15 mouse cellular contexts compared by ENCODE assay signal in genomic region chr9:108121170-108121969, GRCm38 (mm10). TPM values are rescaled to one million over a fixed set of nuclear protein-coding genes. Genes with fewer than 3 reads are reported as not detected.
DNase-seq lines count a peak whose midpoint lies in the region; ATAC-seq and TF ChIP-seq lines count a peak whose summit lies in the region.
"Had no signal": no experiment of that assay in that cellular context is flagged by ENCODE, and none has a peak within 500 bp of the region (broad histone marks: within the 10 kb centered on the region; RNA-seq: fewer than 3 reads in every experiment).

No protein-coding gene starts in this region.

- ATAC-seq in CD4-positive, CD25-positive, alpha-beta regulatory T cell, adult 4 months, result no peak
- no peak for ATAC-seq in midbrain, embryonic 15.5 days (replicated peaks)
- ATAC-seq: forebrain, embryonic 16.5 days; liver, embryonic 12.5 days had no signal

- 85% methylated on average over 10 of the region's 10 CpGs for WGBS in midbrain, embryonic 15.5 days

- no peaks in the 10 kb centered on the region for H3K27me3 ChIP-seq in midbrain, embryonic 15.5 days (replicated peaks)
- H3K27me3 ChIP-seq: hindbrain, embryonic 13.5 days had no signal

- no peak for TF ChIP-seq POLR2A in bone marrow macrophage, adult 2 months (IDR thresholded peaks at IDR 0.05; ENCODE audit: borderline replicate concordance, low read depth, low read length)

- H3K4me2 ChIP-seq in midbrain, embryonic 15.5 days, result no peak overlapping the region
- H3K4me2 ChIP-seq: hindbrain, embryonic 13.5 days; liver, embryonic 12.5 days had no signal

- no peak overlapping the region for H3K4me3 ChIP-seq in bone marrow macrophage, adult 2 months (ENCODE audit: insufficient read depth, low read length)
- H3K4me3 ChIP-seq in midbrain, embryonic 15.5 days, result no peak overlapping the region
- H3K4me3 ChIP-seq: hindbrain, embryonic 13.5 days; limb, embryonic 10.5 days; liver, embryonic 12.5 days had no signal

- H3K4me1 ChIP-seq in bone marrow macrophage, adult 2 months (ENCODE audit: control insufficient read depth, insufficient read depth, low read length), result peaks cover 70% of the 10 kb centered on the region
- no peaks in the 10 kb centered on the region for H3K4me1 ChIP-seq in midbrain, embryonic 15.5 days
- H3K4me1 ChIP-seq: hindbrain, embryonic 13.5 days had no signal

- H3K9ac ChIP-seq in midbrain, embryonic 15.5 days, result no peak overlapping the region
- H3K9ac ChIP-seq: hindbrain, embryonic 13.5 days; liver, embryonic 12.5 days had no signal

- no peak for TF ChIP-seq CTCF in bone marrow macrophage, adult 2 months (IDR thresholded peaks at IDR 0.05; ENCODE audit: low read depth, low read length)

- peaks cover 13% of the 10 kb centered on the region for H3K36me3 ChIP-seq in midbrain, embryonic 15.5 days (replicated peaks)
- H3K36me3 ChIP-seq: limb, embryonic 10.5 days; liver, embryonic 12.5 days had no signal

- peak overlapping the region; percentile 98 for H3K27ac ChIP-seq in bone marrow macrophage, adult 2 months (ENCODE audit: insufficient read depth, low read depth, low read length)
- H3K27ac ChIP-seq in midbrain, embryonic 15.5 days, result no peak overlapping the region
- H3K27ac ChIP-seq: hindbrain, embryonic 13.5 days; limb, embryonic 10.5 days; liver, embryonic 12.5 days had no signal

- H3K9me3 ChIP-seq in midbrain, embryonic 15.5 days, result no peaks in the 10 kb centered on the region
- H3K9me3 ChIP-seq: hindbrain, embryonic 13.5 days; limb, embryonic 10.5 days; liver, embryonic 12.5 days had no signal

- DNase-seq in gastrocnemius, postnatal 25 days, result peak; percentile 41
- DNase-seq in gastrocnemius, adult 18-20 months (ENCODE audit: low spot score), result no peak
- DNase-seq in testis, postnatal 14 days (ENCODE audit: low spot score), result peak; percentile 64
- no peak for DNase-seq in testis, postnatal 10 days (ENCODE audit: low spot score)
- DNase-seq: kidney, adult 18-20 months; kidney, postnatal 36 days; layer of hippocampus, postnatal 36 days; thymus, postnatal 36 days had no signal

RNA-seq across cellular contexts. Expression of gene Apeh, which starts 27.0 kb away (rescaled TPM):
- total RNA-seq in gastrocnemius, postnatal 25 days (2021), result 10 to 100 TPM; 32.9 to 34.4 TPM
- total RNA-seq in gastrocnemius, adult 18-20 months (2021), result 10 to 100 TPM; 25.7 to 27.8 TPM
- polyA plus RNA-seq in bone marrow macrophage, adult 2 months (2012; ENCODE audit: insufficient read depth, insufficient read length, missing spikeins), result 52.2 and 52.7 TPM in 2 replicates
- polyA plus RNA-seq in CD4-positive, CD25-positive, alpha-beta regulatory T cell, adult 4 months (2017; shearing (Covaris generic)), result 10 to 100 TPM; 52.2 to 70.5 TPM
- 54.7 and 61.3 TPM in 2 replicates for polyA plus RNA-seq in midbrain, embryonic 15.5 days (2015; fragmentation: Nextera tagmentation; extraction: Ambion mirVana)

RNA-seq across cellular contexts. Expression of gene Rnf123, which starts 38.2 kb away (rescaled TPM):
- total RNA-seq in gastrocnemius, postnatal 25 days (2021), result 100 to 1,000 TPM; 163 to 169 TPM
- total RNA-seq in gastrocnemius, adult 18-20 months (2021), result 100 to 1,000 TPM; 134 to 139 TPM
- 23.5 and 24.9 TPM in 2 replicates for polyA plus RNA-seq in bone marrow macrophage, adult 2 months (2012; ENCODE audit: insufficient read depth, insufficient read length, missing spikeins)
- 10 to 100 TPM; 68.1 to 87.9 TPM for polyA plus RNA-seq in CD4-positive, CD25-positive, alpha-beta regulatory T cell, adult 4 months (2017; shearing (Covaris generic))
- 54.7 and 55.0 TPM in 2 replicates for polyA plus RNA-seq in midbrain, embryonic 15.5 days (2015; fragmentation: Nextera tagmentation; extraction: Ambion mirVana)

RNA-seq across cellular contexts. Expression of gene Mst1, which starts 41.1 kb away (rescaled TPM):
- not detected for total RNA-seq in gastrocnemius, postnatal 25 days (2021)
- total RNA-seq in gastrocnemius, adult 18-20 months (2021), result not detected
- not detected in 2 replicates for polyA plus RNA-seq in bone marrow macrophage, adult 2 months (2012; ENCODE audit: insufficient read depth, insufficient read length, missing spikeins)
- 1 to 10 TPM; 1.4 to 1.5 TPM for polyA plus RNA-seq in CD4-positive, CD25-positive, alpha-beta regulatory T cell, adult 4 months (2017; shearing (Covaris generic))
- not detected in 2 replicates for polyA plus RNA-seq in midbrain, embryonic 15.5 days (2015; fragmentation: Nextera tagmentation; extraction: Ambion mirVana)
- total RNA-seq: layer of hippocampus, postnatal 36 days had no signal
- polyA plus RNA-seq: forebrain, embryonic 16.5 days; hindbrain, embryonic 13.5 days had no signal

Comparison
In these comparisons a context has a peak if more than half of its experiments do, and no peak if none do; other contexts are left out.
1. DNase-seq: peak in gastrocnemius, postnatal 25 days (single experiment) and testis, postnatal 14 days (single experiment); none in gastrocnemius, adult 18-20 months (single experiment) and testis, postnatal 10 days (single experiment).